Mouse (Mus musculus) G1E (cell line): ENCODE data around the gene 1700067K01Rik. TPM values are rescaled to one million over a fixed set of nuclear protein-coding genes. Genes with fewer than 3 reads are reported as not detected.
"Not testable (repeated sequence)": the region's sequence is repeated elsewhere in the genome, so short reads cannot be mapped to it uniquely, and the experiment has no call there.

ENCODE experiments used
- ATAC-seq: 2 replicates; pipeline ENCODE4 v1.8.0; 2016; ENCODE audit warnings: mild to moderate bottlenecking; ENCODE audit not compliant: insufficient number of reproducible peaks, poor library complexity, low FRiP score, severe bottlenecking; ENCODE audit errors: extremely low read depth
- DNase-seq: peaks from one replicate; pipeline ENCODE4 v3.0.0; 2012; ENCODE audit warnings: low spot score
- H3K27me3 ChIP-seq: 2 replicates; pipeline ENCODE4 v1.6.1; 2012; ENCODE audit warnings: mild to moderate bottlenecking, low read length, inconsistent platforms; ENCODE audit not compliant: insufficient read depth
- H3K36me3 ChIP-seq: replicated peaks from 2 replicates; pipeline ENCODE3; 2012; ENCODE audit warnings: mild to moderate bottlenecking, inconsistent platforms
- H3K4me1 ChIP-seq: 2 replicates; pipeline ENCODE4 v1.6.1; 2012; ENCODE audit warnings: low read depth, low read length, inconsistent platforms, mixed read lengths; ENCODE audit not compliant: insufficient read depth
- H3K4me3 ChIP-seq: 2 replicates; pipeline ENCODE4 v1.5.1; 2012; ENCODE audit warnings: low read depth, mild to moderate bottlenecking, inconsistent platforms, low read length, moderate library complexity, mixed read lengths
- H3K9me3 ChIP-seq: replicated peaks from 2 replicates; pipeline ENCODE4 v1.6.1; 2012; ENCODE audit warnings: inconsistent platforms
- CTCF ChIP-seq: IDR thresholded peaks from 2 replicates; pipeline ENCODE4 v1.5.1; 2012; ENCODE audit warnings: low read depth, low read length, inconsistent platforms, mixed read lengths
- GATA1 ChIP-seq: IDR thresholded peaks from 2 replicates; pipeline ENCODE4 v1.6.1; 2012; ENCODE audit warnings: borderline replicate concordance, low read length, inconsistent platforms, mixed read lengths
- GATA2 ChIP-seq: IDR thresholded peaks from 2 replicates; pipeline ENCODE4 v1.6.1; 2012; ENCODE audit warnings: low read depth, low read length, inconsistent platforms, borderline replicate concordance
- POLR2AphosphoS5 ChIP-seq: IDR thresholded peaks from 2 replicates; pipeline ENCODE4 v1.6.1; 2012; ENCODE audit warnings: low read depth, low read length, inconsistent platforms; ENCODE audit not compliant: insufficient replicate concordance
- TAL1 ChIP-seq: conservative IDR thresholded peaks from 2 replicates; pipeline ENCODE4 v1.6.1; 2012; ENCODE audit warnings: low read depth, low read length, inconsistent platforms, mixed read lengths
- polyA plus RNA-seq: library from polyadenylated mRNA; stranded (reverse); fragments of >175 nt; gene quantifications from 2 replicates; pipeline ENCODE4 v1.2.3, GENCODE M21; 2012
- total RNA-seq, 2 experiments: library from RNA; stranded (forward) in 1 of 2; stranded (reverse) in 1 of 2; fragments of 200-1000 nt in 1 of 2; fragments of >200 nt in 1 of 2; fragmentation: Nextera tagmentation in 1 of 2; gene quantifications; 2 replicates each; pipeline ENCODE4 v1.2.3; 2014 to 2017

1700067K01Rik gene
- total and polyA plus RNA-seq, 3 experiments = 0.82 to 0.92 TPM; not detected in 1

- DNase-seq (no peak), ATAC-seq (no peak)
- Histone ChIP-seq H3K4me1 (peaks cover 64% of the 10 kb centered on the region), H3K27me3 (no peaks in the 10 kb centered on the region), H3K9me3 (peaks cover 2% of the 10 kb centered on the region; the same call in 1 of the 2 replicates), H3K4me3 (peak overlapping the region; percentile 90), H3K36me3 (peaks cover 72% of the 10 kb centered on the region)
- TF ChIP-seq POLR2AphosphoS5 (no peak), TAL1 (no peak), GATA1 (no peak), GATA2 (no peak), CTCF (no peak)
Measured at GRCm38 (mm10) chr8:83999057-83999705, 2.1 kb upstream of the 1700067K01Rik start.

- Histone ChIP-seq H3K27me3 (no peaks in the 10 kb centered on the region), H3K4me3 (peak overlapping the region; percentile 90; the same call in 1 of the 2 replicates), H3K36me3 (peaks cover 69% of the 10 kb centered on the region), H3K9me3 (peaks cover 2% of the 10 kb centered on the region; the same call in 1 of the 2 replicates), H3K4me1 (peaks cover 61% of the 10 kb centered on the region)
- TF ChIP-seq POLR2AphosphoS5 (no peak), CTCF (no peak), GATA1 (no peak), GATA2 (no peak), TAL1 (no peak)
- no peak for ATAC-seq
- DNase-seq = no peak
Measured at GRCm38 (mm10) chr8:83999825-84000224, 1.5 kb upstream of the 1700067K01Rik start.

- Histone ChIP-seq H3K36me3 (peaks cover 62% of the 10 kb centered on the region), H3K4me1 (peaks cover 58% of the 10 kb centered on the region), H3K27me3 (no peaks in the 10 kb centered on the region), H3K4me3 (no peak overlapping the region), H3K9me3 (peaks cover 2% of the 10 kb centered on the region; the same call in 1 of the 2 replicates)
- DNase-seq (no peak), ATAC-seq (no peak)
- TF ChIP-seq POLR2AphosphoS5 (no peak), GATA1 (no peak), GATA2 (no peak), CTCF (no peak), TAL1 (no peak)
Measured at GRCm38 (mm10) chr8:84002957-84003611, 1.8 kb downstream of the 1700067K01Rik start.

GRCm38 (mm10) chr8:84003612-84004246 is 2.4 kb downstream of the 1700067K01Rik start:
- Histone ChIP-seq H3K4me1 (peaks cover 54% of the 10 kb centered on the region), H3K4me3 (peak overlapping the region; percentile 16; the same call in 1 of the 2 replicates), H3K27me3 (no peaks in the 10 kb centered on the region), H3K9me3 (peaks cover 2% of the 10 kb centered on the region; the same call in 1 of the 2 replicates), H3K36me3 (peaks cover 61% of the 10 kb centered on the region)
- no peak for ATAC-seq
- TF ChIP-seq GATA1 = no peak
- TF ChIP-seq TAL1 = no peak
- no peak for TF ChIP-seq CTCF
- no peak for TF ChIP-seq GATA2
- no peak for TF ChIP-seq POLR2AphosphoS5
- no peak for DNase-seq

- H3K9me3 ChIP-seq = peaks cover 2% of the 10 kb centered on the region; the same call in 1 of the 2 replicates
- H3K36me3 ChIP-seq = peaks cover 51% of the 10 kb centered on the region
- H3K4me3 ChIP-seq = peak overlapping the region; percentile 70
- DNase-seq = peak; percentile 91
- TF ChIP-seq GATA2 (no peak), CTCF (no peak), POLR2AphosphoS5 (no peak), TAL1 (no peak), GATA1 (no peak)
- peaks cover 45% of the 10 kb centered on the region for H3K4me1 ChIP-seq
- ATAC-seq = peak; percentile 77
- no peaks in the 10 kb centered on the region for H3K27me3 ChIP-seq
Measured at GRCm38 (mm10) chr8:84004533-84005201, 3.4 kb downstream of the 1700067K01Rik start.

- DNase-seq, H3K4me3 ChIP-seq, H3K27me3 ChIP-seq, H3K9me3 ChIP-seq, ATAC-seq: not testable (repeated sequence)
- H3K4me1 ChIP-seq = peaks cover 40% of the 10 kb centered on the region
- H3K36me3 ChIP-seq = peaks cover 43% of the 10 kb centered on the region
Measured at GRCm38 (mm10) chr8:84005502-84005901, 4.2 kb downstream of the 1700067K01Rik start.
